Mouse (Mus musculus): ENCODE measurements around the gene Rgs3. TPM values are rescaled to one million over a fixed set of nuclear protein-coding genes. Genes with fewer than 3 reads are reported as not detected.

The Rgs3 gene
- total and polyA plus RNA-seq, 3 experiments: not detected

DNA sequence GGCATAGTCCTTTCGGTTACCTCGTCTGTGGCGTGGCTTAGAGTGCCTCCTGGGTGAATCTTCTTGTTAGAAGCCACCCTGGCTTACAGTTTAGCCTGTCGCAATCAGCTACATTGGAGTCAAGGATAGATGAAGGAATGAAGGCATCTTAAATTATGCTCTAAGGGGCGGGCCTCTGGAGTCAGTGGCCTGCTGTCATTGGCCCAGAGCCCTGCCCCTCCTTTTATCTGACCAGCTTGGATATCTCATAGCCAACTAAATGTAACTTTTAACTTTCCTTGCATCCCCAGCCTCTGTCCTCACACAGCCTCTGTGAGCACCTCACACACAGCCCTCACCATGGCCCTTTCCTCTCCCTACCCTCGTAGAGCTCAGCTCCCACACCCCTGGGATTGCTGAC lies 76.4 kb downstream of the Rgs3 start:
- Histone ChIP-seq H3K4me1 (ENCODE audit: control insufficient read depth in 1 of 2, insufficient read depth in 2 of 2, low read length in 2 of 2) (no peaks in the 10 kb centered on the region), H3K79me2 (ENCODE audit: control insufficient read depth, insufficient read depth, low read length, poor library complexity) (no peaks in the 10 kb centered on the region), H3K4me3 (ENCODE audit: control insufficient read depth in 1 of 2, insufficient read depth in 1 of 2, low read depth in 2 of 2, low read length in 2 of 2) (no peak overlapping the region), H3K9ac (ENCODE audit: control insufficient read depth, low read depth, low read length, poor library complexity, severe bottlenecking) (no peak overlapping the region), H3K27me3 (ENCODE audit: control insufficient read depth in 1 of 2, insufficient read depth in 2 of 2, low read length in 2 of 2) (no peaks in the 10 kb centered on the region), H3K36me3 (ENCODE audit: control insufficient read depth in 1 of 2, insufficient read depth in 2 of 2, low read length in 2 of 2) (no peaks in the 10 kb centered on the region), H3K27ac (ENCODE audit: control insufficient read depth, low read depth, low read length) (no peak overlapping the region), H3K9me3 (replicated peaks; ENCODE audit: insufficient read depth, low read length) (no peaks in the 10 kb centered on the region)
- TF ChIP-seq TCF12 (IDR thresholded peaks at IDR 0.05; ENCODE audit: low read depth, low read length): no peak
- no peak for TF ChIP-seq POLR2AphosphoS5 (IDR thresholded peaks at IDR 0.05; ENCODE audit: borderline replicate concordance, low read depth, low read length)
- DNase-seq (ENCODE audit: low read depth, low spot score): no peak

DNA sequence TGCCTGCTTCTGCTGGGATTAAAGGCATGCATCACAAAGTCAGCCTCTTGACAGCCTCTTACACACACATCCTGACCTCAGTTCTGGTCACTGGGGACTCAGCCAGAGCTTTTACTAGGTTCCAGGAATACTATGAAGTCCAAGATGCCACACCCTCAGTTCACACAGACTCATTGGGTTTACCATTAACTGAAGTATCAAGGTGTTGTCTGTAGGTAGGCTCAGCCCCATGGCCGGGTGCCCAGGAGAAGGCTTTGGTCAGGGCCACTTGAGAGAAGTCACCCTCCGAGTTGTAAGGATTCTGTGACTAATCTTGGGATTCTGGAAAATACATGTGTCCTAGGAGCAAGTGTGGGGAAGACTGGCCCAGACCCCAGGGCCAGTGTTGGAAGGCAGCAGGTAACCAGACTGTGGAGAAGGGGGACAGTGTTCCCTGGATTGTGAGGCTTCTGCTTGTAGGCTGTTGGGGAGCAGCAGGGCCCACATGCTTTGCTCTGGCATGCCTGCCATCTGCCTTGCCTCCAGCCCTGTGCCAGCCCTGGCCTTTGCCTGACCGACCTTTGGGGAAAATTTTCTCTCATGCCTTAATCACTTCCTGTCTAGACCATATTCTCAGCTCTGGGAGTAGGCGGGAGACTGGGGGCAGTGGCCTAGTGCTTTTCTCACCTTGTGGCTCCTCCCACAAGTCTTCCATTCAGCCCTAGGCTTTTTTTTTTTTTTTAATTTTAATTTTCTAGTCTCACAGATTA lies 78.4 kb downstream of the Rgs3 start:
- H3K9ac ChIP-seq (ENCODE audit: control insufficient read depth, low read depth, low read length, poor library complexity, severe bottlenecking): no peak overlapping the region
- TF ChIP-seq TAL1 (IDR thresholded peaks at IDR 0.05; ENCODE audit: low read length) (no peak), GATA1 (IDR thresholded peaks at IDR 0.05; ENCODE audit: low read depth, low read length) (no peak), NELFE (IDR thresholded peaks at IDR 0.05; ENCODE audit: low read depth, low read length) (no peak), POLR2AphosphoS2 (IDR thresholded peaks at IDR 0.05; ENCODE audit: low read length) (no peak), SIN3A (IDR thresholded peaks at IDR 0.05; ENCODE audit: low read length) (no peak), BHLHE40 (IDR thresholded peaks at IDR 0.05; ENCODE audit: borderline replicate concordance, low read depth, low read length) (no peak), ETS1 (IDR thresholded peaks at IDR 0.05; ENCODE audit: low read depth, low read length) (no peak), GABPA (IDR thresholded peaks at IDR 0.05; ENCODE audit: low read depth, low read length) (no peak), NRF1 (IDR thresholded peaks at IDR 0.05; ENCODE audit: insufficient read depth, low read depth, low read length, poor library complexity, severe bottlenecking) (no peak), MXI1 (IDR thresholded peaks at IDR 0.05; ENCODE audit: low read depth, low read length) (no peak), TCF12 (IDR thresholded peaks at IDR 0.05; ENCODE audit: low read depth, low read length) (no peak), KAT2A (conservative IDR thresholded peaks at IDR 0.05; ENCODE audit: low read depth, low read length) (no peak)
- H3K27me3 ChIP-seq (ENCODE audit: control insufficient read depth in 1 of 2, insufficient read depth in 2 of 2, low read length in 2 of 2): no peaks in the 10 kb centered on the region
- H3K9me3 ChIP-seq (replicated peaks; ENCODE audit: insufficient read depth, low read length): no peaks in the 10 kb centered on the region
- no peaks in the 10 kb centered on the region for H3K36me3 ChIP-seq (ENCODE audit: control insufficient read depth in 1 of 2, insufficient read depth in 2 of 2, low read length in 2 of 2)
- H3K79me2 ChIP-seq (ENCODE audit: control insufficient read depth, insufficient read depth, low read length, poor library complexity): no peaks in the 10 kb centered on the region
- no peaks in the 10 kb centered on the region for H3K4me1 ChIP-seq (ENCODE audit: control insufficient read depth in 1 of 2, insufficient read depth in 2 of 2, low read length in 2 of 2)
- DNase-seq (ENCODE audit: low read depth, low spot score): no peak
- H3K27ac ChIP-seq (ENCODE audit: control insufficient read depth, low read depth, low read length): no peak overlapping the region
- H3K4me3 ChIP-seq (ENCODE audit: control insufficient read depth in 1 of 2, insufficient read depth in 1 of 2, low read depth in 2 of 2, low read length in 2 of 2): no peak overlapping the region
